Mouse (Mus musculus) testis, adult 2 months (tissue): ENCODE data around the gene Syna.

Experiments used
- CTCF ChIP-seq: fragments of 200-500 bp; IDR thresholded peaks from 2 replicates; pipeline ENCODE4 v1.5.1; 2012; ENCODE audit warnings: low read depth, mild to moderate bottlenecking, inconsistent platforms, low read length, moderate library complexity; ENCODE audit not compliant: control insufficient read depth, insufficient read depth, insufficient replicate concordance
- POLR2A ChIP-seq: fragments of 200-500 bp; IDR thresholded peaks from 2 replicates; pipeline ENCODE4 v1.6.1; 2012; ENCODE audit warnings: low read depth, mild to moderate bottlenecking, inconsistent platforms, low read length, moderate library complexity; ENCODE audit not compliant: control insufficient read depth

DNA sequence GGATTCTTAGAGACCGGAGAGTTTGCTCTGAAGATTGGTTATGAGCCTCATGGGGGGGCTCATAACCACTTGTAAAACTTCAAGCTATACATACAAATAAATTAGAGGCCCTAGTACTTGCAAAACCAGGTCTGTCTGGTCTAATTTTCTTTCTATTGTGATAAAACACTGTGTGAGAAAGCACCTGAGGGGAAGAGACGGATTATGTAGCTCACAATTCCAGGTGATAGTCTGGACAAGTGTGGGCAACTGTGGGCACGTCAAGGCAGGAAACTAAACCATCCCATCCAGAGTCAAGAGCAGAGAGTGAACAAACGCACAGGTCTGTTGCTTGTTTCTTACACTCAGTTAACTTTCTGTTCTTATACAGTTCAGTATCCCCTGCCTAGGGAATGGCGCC is 40.5 kb downstream of the Syna start:
- TF ChIP-seq CTCF = no peak
- no peak for TF ChIP-seq POLR2A
